Mouse (Mus musculus): ENCODE data around the gene Atp8a2.

DNA sequence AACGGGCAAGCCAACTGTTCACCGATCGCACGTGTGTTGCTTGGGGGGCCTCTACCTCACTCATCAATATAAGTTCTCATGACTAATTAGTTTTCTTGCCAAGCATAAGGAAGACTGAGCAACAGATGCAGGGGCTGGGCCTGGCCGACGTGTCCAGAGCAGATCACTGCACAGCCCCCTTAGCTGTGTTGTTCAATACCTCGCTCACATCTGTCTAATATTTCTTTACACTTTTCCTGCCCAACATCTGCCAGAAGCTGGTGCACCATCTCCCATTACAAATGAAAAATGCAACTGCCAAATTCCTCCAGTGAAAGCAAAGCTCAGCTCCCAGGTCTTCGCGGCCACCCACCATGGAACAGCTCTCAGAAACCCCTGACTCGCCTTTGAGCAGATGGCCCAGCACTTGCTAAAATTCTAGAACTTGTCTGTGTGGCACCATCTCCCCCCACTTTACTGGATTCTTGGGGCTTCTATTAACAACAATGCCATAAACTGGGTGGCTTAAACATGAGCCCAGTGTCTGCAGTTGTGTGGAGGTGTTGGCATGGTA, 313.4 kb downstream of the Atp8a2 start:
- TF ChIP-seq CTCF (conservative IDR thresholded peaks at IDR 0.05; ENCODE audit: insufficient read depth, insufficient read length, low read depth, low read length) (no peak), POLR2A (IDR thresholded peaks at IDR 0.05; ENCODE audit: low read depth, low read length) (no peak)

Measured in kidney, adult 2 months (tissue).